Mouse (Mus musculus) heart, embryonic 11.5 days (tissue): ENCODE results near the gene Best3. TPM values are rescaled to one million over a fixed set of nuclear protein-coding genes. Genes with fewer than 3 reads are reported as not detected.

ENCODE experiments used
- ATAC-seq: fragments of 200-750 bp; cut with Nextera tagmentation; replicated peaks from 2 replicates; pipeline ENCODE4 v1.8.0; 2017; ENCODE audit warnings: moderate library complexity; ENCODE audit not compliant: insufficient number of reproducible peaks, low FRiP score, low TSS enrichment
- H3K27ac ChIP-seq: fragments of 300-500 bp; sonication (generic); 2 replicates; pipeline ENCODE4 v1.5.1; 2014; ENCODE audit warnings: mild to moderate bottlenecking, low read depth, low read length
- H3K27me3 ChIP-seq: fragments of 300-500 bp; sonication (generic); 2 replicates; pipeline ENCODE4 v1.6.1; 2014; ENCODE audit warnings: mild to moderate bottlenecking, low read length, mixed read lengths; ENCODE audit not compliant: control insufficient read depth, insufficient read depth
- H3K36me3 ChIP-seq: fragments of 300-500 bp; sonication (generic); 2 replicates; pipeline ENCODE4 v1.6.1; 2014; ENCODE audit warnings: mild to moderate bottlenecking, low read length, moderate library complexity, mixed read lengths; ENCODE audit not compliant: control insufficient read depth, insufficient read depth
- H3K4me1 ChIP-seq: fragments of 300-500 bp; sonication (generic); 2 replicates; pipeline ENCODE4 v1.6.1; 2014; ENCODE audit warnings: low read length; ENCODE audit not compliant: control insufficient read depth, insufficient read depth
- H3K4me2 ChIP-seq: fragments of 300-500 bp; sonication (generic); 2 replicates; pipeline ENCODE4 v1.6.1; 2014; ENCODE audit warnings: mild to moderate bottlenecking, moderate library complexity
- H3K4me3 ChIP-seq: fragments of 300-500 bp; sonication (generic); 2 replicates; pipeline ENCODE4 v1.5.1; 2014; ENCODE audit warnings: low read depth, low read length
- H3K9ac ChIP-seq: fragments of 300-500 bp; sonication (generic); 2 replicates; pipeline ENCODE4 v1.6.1; 2014; ENCODE audit warnings: mild to moderate bottlenecking, low read depth, low read length, moderate library complexity
- H3K9me3 ChIP-seq: fragments of 300-500 bp; sonication (generic); replicated peaks from 2 replicates; pipeline ENCODE4 v1.6.1; 2016; ENCODE audit warnings: low read length; ENCODE audit not compliant: control insufficient read depth
- WGBS: fragments of 180-500 bp; shearing (Covaris S2); extraction: QIAGEN DNeasy Blood & Tissue Kit; methylation state at CpG from one replicate; pipeline ENCODE4 v1.1.7; 2014; ENCODE audit not compliant: insufficient replicate concordance; 5-methylcytosine and 5-hydroxymethylcytosine counted together
- polyA plus RNA-seq: library from polyadenylated mRNA; unstranded; fragments of >200 nt; fragmentation: Nextera tagmentation; extraction: Ambion mirVana; gene quantifications from 2 replicates; pipeline ENCODE4 v1.2.1, GENCODE M21; 2014

Gene Best3
- polyA plus RNA-seq, 1 experiment from 2014 or later: 0.14 TPM

- ATAC-seq: no peak
- Histone ChIP-seq H3K4me1 (peaks cover 8% of the 10 kb centered on the region; the same call in 1 of the 2 replicates), H3K27me3 (no peaks in the 10 kb centered on the region), H3K9ac (no peak overlapping the region), H3K4me3 (no peak overlapping the region), H3K9me3 (no peaks in the 10 kb centered on the region), H3K36me3 (peaks cover 11% of the 10 kb centered on the region), H3K27ac (no peak overlapping the region), H3K4me2 (no peak overlapping the region)
- WGBS: 88% methylated on average over 18 of the region's 18 CpGs
Observed at GRCm38 (mm10) chr10:117072191-117072888, 86.2 kb downstream of the Best3 start.

- ATAC-seq: no peak
- Histone ChIP-seq H3K36me3 (peaks cover 12% of the 10 kb centered on the region), H3K9ac (no peak overlapping the region), H3K4me3 (no peak overlapping the region), H3K27me3 (no peaks in the 10 kb centered on the region), H3K4me1 (peaks cover 8% of the 10 kb centered on the region; the same call in 1 of the 2 replicates), H3K27ac (no peak overlapping the region), H3K4me2 (no peak overlapping the region), H3K9me3 (no peaks in the 10 kb centered on the region)
- 68% methylated on average over 7 of the region's 7 CpGs for WGBS
Observed at GRCm38 (mm10) chr10:117073176-117073575, 87.1 kb downstream of the Best3 start.

Other genes with a start within 250 kb of the Best3 start
- 0.23 and 0.55 TPM in 2 replicates for gene Myrfl, start 89.4 kb upstream of the Best3 start, polyA plus RNA-seq
- gene Rab3ip, start 35.5 kb upstream of the Best3 start, polyA plus RNA-seq: 56.9 and 63.2 TPM in 2 replicates
- not detected in 2 replicates for gene Gm10271, start 13.7 kb upstream of the Best3 start, polyA plus RNA-seq
- 49.7 and 54.6 TPM in 2 replicates for gene Lrrc10, start 59.0 kb downstream of the Best3 start, polyA plus RNA-seq
- gene Cct2, start 77.5 kb downstream of the Best3 start, polyA plus RNA-seq: 211 and 221 TPM in 2 replicates
- gene Frs2, start 162.2 kb downstream of the Best3 start, polyA plus RNA-seq: 27.1 and 30.4 TPM in 2 replicates
- gene Yeats4, start 238.2 kb downstream of the Best3 start, polyA plus RNA-seq: 66.4 and 75.9 TPM in 2 replicates